Mouse (Mus musculus) hindbrain, postnatal 0 days (tissue): ENCODE measurements around the gene Pde3a. TPM values are rescaled to one million over a fixed set of nuclear protein-coding genes. Genes with fewer than 3 reads are reported as not detected.
A peak's percentile ranks its signal among the peaks of the same experiment; 100 is the strongest.

Experiments used
- ATAC-seq: fragments of 200-750 bp; cut with Nextera tagmentation; 2 replicates; pipeline ENCODE4 v1.8.0; 2017; ENCODE audit warnings: mild to moderate bottlenecking, moderate TSS enrichment, moderate library complexity
- DNase-seq: peaks from one replicate; pipeline ENCODE4 v3.0.0-alpha.2; 2015; ENCODE audit warnings: low spot score
- H3K27ac ChIP-seq: fragments of 300-500 bp; sonication (generic); 2 replicates; pipeline ENCODE4 v1.5.1; 2014; ENCODE audit warnings: mild to moderate bottlenecking
- H3K27me3 ChIP-seq: fragments of 300-500 bp; sonication (generic); 2 replicates; pipeline ENCODE4 v1.6.1; 2014; ENCODE audit warnings: low read length, mixed read lengths; ENCODE audit not compliant: insufficient read depth
- H3K36me3 ChIP-seq: fragments of 300-500 bp; sonication (generic); 2 replicates; pipeline ENCODE4 v1.6.1; 2014; ENCODE audit warnings: low read length, mixed read lengths; ENCODE audit not compliant: insufficient read depth
- H3K4me1 ChIP-seq: fragments of 300-500 bp; sonication (generic); 2 replicates; pipeline ENCODE4 v1.6.1; 2014; ENCODE audit warnings: antibody characterized with exemption, low read length, mixed read lengths; ENCODE audit not compliant: insufficient read depth
- H3K4me2 ChIP-seq: fragments of 300-500 bp; sonication (generic); 2 replicates; pipeline ENCODE4 v1.6.1; 2014; ENCODE audit warnings: low read depth, mild to moderate bottlenecking, low read length, moderate library complexity, mixed read lengths
- H3K4me3 ChIP-seq: fragments of 300-500 bp; sonication (generic); 2 replicates; pipeline ENCODE4 v1.5.1; 2014; ENCODE audit warnings: low read length
- H3K9ac ChIP-seq: fragments of 300-500 bp; sonication (generic); replicated peaks from 2 replicates; pipeline ENCODE4 v1.6.1; 2014; ENCODE audit warnings: mild to moderate bottlenecking, low read length, moderate library complexity, mixed read lengths
- H3K9me3 ChIP-seq: fragments of 300-500 bp; sonication (generic); 2 replicates; pipeline ENCODE4 v1.6.1; 2016; ENCODE audit warnings: low read length, mixed read lengths
- CTCF ChIP-seq: IDR thresholded peaks from 2 replicates; pipeline ENCODE4 v1.5.1; 2016; ENCODE audit warnings: antibody characterized with exemption, control low read depth, low read depth
- WGBS: fragments of 180-500 bp; shearing (Covaris S2); extraction: QIAGEN DNeasy Blood & Tissue Kit; methylation state at CpG from one replicate; pipeline ENCODE4 v1.1.7; 2014; 5-methylcytosine and 5-hydroxymethylcytosine counted together
- polyA plus RNA-seq: library from polyadenylated mRNA; unstranded; fragments of >200 nt; fragmentation: Nextera tagmentation; extraction: Ambion mirVana; gene quantifications from 2 replicates; pipeline ENCODE4 v1.2.1, GENCODE M21; 2015
- total RNA-seq: library from RNA; depleted of rRNA; stranded (reverse); fragments of >200 nt; gene quantifications from 2 replicates; pipeline ENCODE4 v1.2.3, GENCODE M21; 2014

Gene Pde3a
- total and polyA plus RNA-seq, 2 experiments from 2014 or later, result 2.1 to 12.5 TPM

DNA sequence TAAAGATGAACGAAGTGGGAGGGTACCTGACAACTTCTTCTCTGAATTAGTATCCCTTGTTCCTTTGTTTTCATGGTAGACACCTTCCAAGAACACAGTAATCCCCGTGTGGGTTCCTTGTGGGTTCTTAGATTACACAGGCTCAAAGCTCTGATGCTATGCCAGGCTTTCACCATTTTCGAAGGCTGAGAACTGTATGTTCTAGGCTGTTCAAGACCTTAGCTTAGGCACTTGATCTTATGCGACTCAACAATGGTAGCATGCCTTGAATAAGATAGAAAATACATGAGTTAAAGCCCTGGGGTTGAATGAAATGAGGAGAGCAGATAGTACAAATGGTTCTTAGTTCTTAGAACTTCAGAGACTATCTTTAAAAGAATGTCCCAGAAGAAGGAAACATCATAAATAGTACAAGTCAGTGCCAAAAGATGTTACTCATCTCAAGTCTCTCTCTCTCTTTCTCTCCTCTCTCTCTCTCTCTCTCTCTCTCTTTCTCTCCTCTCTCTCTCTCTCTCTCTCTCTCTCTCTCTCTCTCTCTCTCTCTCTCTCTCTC, 83.6 kb downstream of the Pde3a start:
- H3K27me3 ChIP-seq, result no peaks in the 10 kb centered on the region
- H3K36me3 ChIP-seq, result no peaks in the 10 kb centered on the region
- H3K27ac ChIP-seq, result no peak overlapping the region
- 85% methylated on average over 4 of the region's 4 CpGs for WGBS
- TF ChIP-seq CTCF, result no peak
- ATAC-seq (no peak), DNase-seq (no peak)
- no peaks in the 10 kb centered on the region for H3K4me1 ChIP-seq
- no peak overlapping the region for H3K4me2 ChIP-seq
- no peak overlapping the region for H3K4me3 ChIP-seq
- no peak overlapping the region for H3K9ac ChIP-seq
- no peaks in the 10 kb centered on the region for H3K9me3 ChIP-seq

- Histone ChIP-seq H3K4me3 (no peak overlapping the region), H3K4me2 (no peak overlapping the region), H3K36me3 (no peaks in the 10 kb centered on the region), H3K4me1 (no peaks in the 10 kb centered on the region), H3K27ac (no peak overlapping the region), H3K9ac (no peak overlapping the region), H3K9me3 (no peaks in the 10 kb centered on the region), H3K27me3 (no peaks in the 10 kb centered on the region)
- ATAC-seq (no peak), DNase-seq (peak; percentile 48)
- no peak for TF ChIP-seq CTCF
- WGBS, result 27% methylated on average over 3 of the region's 3 CpGs
These were observed 84.2 kb downstream of the Pde3a start for GRCm38 (mm10) chr6:141333245-141333644.

GRCm38 (mm10) chr6:141335878-141336277, 86.8 kb downstream of the Pde3a start:
- Histone ChIP-seq H3K9ac (no peak overlapping the region), H3K4me3 (no peak overlapping the region), H3K27ac (no peak overlapping the region), H3K4me1 (no peaks in the 10 kb centered on the region), H3K4me2 (no peak overlapping the region), H3K36me3 (no peaks in the 10 kb centered on the region), H3K27me3 (no peaks in the 10 kb centered on the region), H3K9me3 (no peaks in the 10 kb centered on the region)
- ATAC-seq (no peak), DNase-seq (no peak)
- no peak for TF ChIP-seq CTCF
- 90% methylated on average over 1 of the region's 1 CpGs for WGBS

DNA sequence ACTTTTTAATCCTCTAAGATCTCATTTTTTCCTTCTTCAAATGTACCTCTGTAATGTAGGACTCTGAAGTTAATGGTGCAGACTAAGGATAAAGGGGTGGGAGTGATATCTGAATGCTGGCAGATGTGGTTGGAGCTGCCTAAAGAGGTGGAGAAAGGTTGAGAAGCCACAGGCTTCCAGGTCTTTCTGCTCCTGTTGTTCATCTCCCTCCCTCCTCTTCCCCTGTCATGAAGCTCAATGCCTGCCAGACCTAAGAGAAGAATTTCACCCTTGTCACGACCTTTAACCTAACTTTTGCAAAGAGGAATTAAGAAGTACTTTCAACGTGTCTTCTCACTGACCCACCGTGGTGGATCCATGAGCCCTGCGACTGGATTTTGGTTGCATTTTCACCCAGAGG, 87.4 kb downstream of the Pde3a start:
- Histone ChIP-seq H3K27ac (no peak overlapping the region), H3K9me3 (no peaks in the 10 kb centered on the region), H3K36me3 (no peaks in the 10 kb centered on the region), H3K9ac (no peak overlapping the region), H3K4me2 (no peak overlapping the region), H3K4me3 (no peak overlapping the region), H3K4me1 (no peaks in the 10 kb centered on the region), H3K27me3 (no peaks in the 10 kb centered on the region)
- WGBS, result 63% methylated on average over 4 of the region's 4 CpGs
- no peak for ATAC-seq
- DNase-seq, result no peak
- no peak for TF ChIP-seq CTCF

- no peaks in the 10 kb centered on the region for H3K27me3 ChIP-seq
- H3K4me2 ChIP-seq, result no peak overlapping the region
- no peaks in the 10 kb centered on the region for H3K36me3 ChIP-seq
- no peak overlapping the region for H3K9ac ChIP-seq
- ATAC-seq (no peak), DNase-seq (no peak)
- peak; percentile 42 for TF ChIP-seq CTCF
- no peak overlapping the region for H3K27ac ChIP-seq
- H3K9me3 ChIP-seq, result no peaks in the 10 kb centered on the region
- H3K4me1 ChIP-seq, result no peaks in the 10 kb centered on the region
- no peak overlapping the region for H3K4me3 ChIP-seq
- 53% methylated on average over 8 of the region's 8 CpGs for WGBS
These were observed 88.6 kb downstream of the Pde3a start for GRCm38 (mm10) chr6:141337673-141338072.

DNA sequence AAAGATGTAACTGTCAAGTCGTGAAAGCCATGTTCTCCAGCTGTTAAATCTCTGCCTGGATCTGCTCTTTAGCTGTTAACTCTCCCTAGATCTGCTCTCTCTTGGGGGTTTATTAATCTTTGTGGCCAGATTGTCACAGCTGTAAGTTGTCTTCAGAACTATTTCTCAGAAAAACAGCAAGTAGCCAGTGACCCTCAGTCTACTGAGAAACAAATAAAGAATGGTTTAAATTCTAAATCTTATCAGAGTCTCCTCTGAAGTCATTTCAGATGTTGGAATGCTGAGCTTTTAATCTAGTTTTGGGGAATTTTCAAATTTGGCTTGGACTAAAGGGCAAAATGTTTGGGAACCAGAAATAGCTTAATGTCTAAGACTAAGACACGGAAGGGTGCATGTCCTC, 92.3 kb downstream of the Pde3a start:
- 67% methylated on average over 2 of the region's 2 CpGs for WGBS
- no peak for TF ChIP-seq CTCF

GRCm38 (mm10) chr6:141347870-141348269, 98.8 kb downstream of the Pde3a start:
- Histone ChIP-seq H3K4me1 (no peaks in the 10 kb centered on the region), H3K9me3 (no peaks in the 10 kb centered on the region), H3K36me3 (no peaks in the 10 kb centered on the region), H3K4me3 (no peak overlapping the region), H3K4me2 (no peak overlapping the region), H3K27me3 (no peaks in the 10 kb centered on the region), H3K27ac (no peak overlapping the region), H3K9ac (no peak overlapping the region)
- ATAC-seq, result no peak
- no peak for DNase-seq
- TF ChIP-seq CTCF, result no peak
- 75% methylated on average over 4 of the region's 4 CpGs for whole genome bisulfite sequencing

More for the DNA sequence above, 92.3 kb downstream of the Pde3a start:
- no peaks in the 10 kb centered on the region for H3K27me3 ChIP-seq
- no peak overlapping the region for H3K9ac ChIP-seq
- H3K36me3 ChIP-seq, result no peaks in the 10 kb centered on the region
- no peak overlapping the region for H3K4me2 ChIP-seq
- DNase-seq (no peak), ATAC-seq (no peak)
- H3K4me3 ChIP-seq, result no peak overlapping the region
- no peaks in the 10 kb centered on the region for H3K4me1 ChIP-seq
- no peak overlapping the region for H3K27ac ChIP-seq
- H3K9me3 ChIP-seq, result no peaks in the 10 kb centered on the region
